Comparison of ENCODE assay signal across 12 mouse cellular contexts in genomic region chr2:165597536-165597935, GRCm38 (mm10). TPM values are rescaled to one million over a fixed set of nuclear protein-coding genes. Genes with fewer than 3 reads are reported as not detected.
DNase-seq lines count a peak whose midpoint lies in the region; ATAC-seq lines count a peak whose summit lies in the region.
"Had no signal": no experiment of that assay in that cellular context is flagged by ENCODE, and none has a peak within 500 bp of the region (broad histone marks: within the 10 kb centered on the region; RNA-seq: fewer than 3 reads in every experiment).

No protein-coding gene starts in this region.

- peak overlapping the region; percentile 3; the same call in 1 of the 2 replicates for H3K4me3 ChIP-seq in forebrain, embryonic 10.5 days
- H3K4me3 ChIP-seq in forebrain, embryonic 15.5 days: no peak overlapping the region
- peak overlapping the region; percentile 81 for H3K4me3 ChIP-seq in embryonic facial prominence, embryonic 10.5 days
- H3K4me3 ChIP-seq in hindbrain, embryonic 16.5 days (ENCODE audit: low read length): no peak overlapping the region
- no peak overlapping the region for H3K4me3 ChIP-seq in neural tube, embryonic 12.5 days
- H3K4me3 ChIP-seq in intestine, embryonic 16.5 days (ENCODE audit: low read length): no peak overlapping the region
- H3K4me3 ChIP-seq: layer of hippocampus, adult 2 months had no signal

- no peaks in the 10 kb centered on the region for H3K36me3 ChIP-seq in forebrain, embryonic 10.5 days (replicated peaks)
- H3K36me3 ChIP-seq in forebrain, embryonic 15.5 days: no peaks in the 10 kb centered on the region
- H3K36me3 ChIP-seq in embryonic facial prominence, embryonic 10.5 days (replicated peaks): no peaks in the 10 kb centered on the region
- no peaks in the 10 kb centered on the region for H3K36me3 ChIP-seq in hindbrain, embryonic 16.5 days (ENCODE audit: control insufficient read depth, insufficient read depth, low read length)
- H3K36me3 ChIP-seq in neural tube, embryonic 12.5 days: no peaks in the 10 kb centered on the region
- no peaks in the 10 kb centered on the region for H3K36me3 ChIP-seq in intestine, embryonic 16.5 days (ENCODE audit: control insufficient read depth, insufficient read depth, low read length)

- H3K27me3 ChIP-seq in forebrain, embryonic 10.5 days (ENCODE audit: poor library complexity, severe bottlenecking): peaks cover 85% of the 10 kb centered on the region
- H3K27me3 ChIP-seq in forebrain, embryonic 15.5 days: peaks cover 26% of the 10 kb centered on the region
- peaks cover 62% of the 10 kb centered on the region for H3K27me3 ChIP-seq in embryonic facial prominence, embryonic 10.5 days (replicated peaks; ENCODE audit: low read depth, poor library complexity, severe bottlenecking)
- peaks cover 2% of the 10 kb centered on the region; the same call in 1 of the 2 replicates for H3K27me3 ChIP-seq in hindbrain, embryonic 16.5 days (replicated peaks; ENCODE audit: control insufficient read depth, insufficient read depth, low read length)
- H3K27me3 ChIP-seq in neural tube, embryonic 12.5 days (replicated peaks): peaks cover 12% of the 10 kb centered on the region
- H3K27me3 ChIP-seq in intestine, embryonic 16.5 days (replicated peaks; ENCODE audit: control insufficient read depth, insufficient read depth, low read length): peaks cover 35% of the 10 kb centered on the region

- peaks cover 6% of the 10 kb centered on the region for H3K9me3 ChIP-seq in forebrain, embryonic 10.5 days
- no peaks in the 10 kb centered on the region for H3K9me3 ChIP-seq in forebrain, embryonic 15.5 days
- H3K9me3 ChIP-seq in embryonic facial prominence, embryonic 10.5 days: peaks cover 4% of the 10 kb centered on the region; the same call in 1 of the 2 replicates
- H3K9me3 ChIP-seq in hindbrain, embryonic 16.5 days (ENCODE audit: control insufficient read depth, low read length): no peaks in the 10 kb centered on the region
- H3K9me3 ChIP-seq in neural tube, embryonic 12.5 days: no peaks in the 10 kb centered on the region
- H3K9me3 ChIP-seq in intestine, embryonic 16.5 days (ENCODE audit: control insufficient read depth, low read length): 0 out of 2 replicates have a peak, but pooled peaks cover 4% of the 10 kb centered on the region

- ATAC-seq in forebrain, embryonic 15.5 days (replicated peaks): no peak
- no peak for ATAC-seq in hindbrain, embryonic 16.5 days
- ATAC-seq in neural tube, embryonic 12.5 days (ENCODE audit: low FRiP score, low read depth): no peak
- no peak for ATAC-seq in intestine, embryonic 16.5 days
- ATAC-seq: liver, postnatal 0 days had no signal

- no peak overlapping the region for H3K4me2 ChIP-seq in forebrain, embryonic 15.5 days (replicated peaks)
- H3K4me2 ChIP-seq in hindbrain, embryonic 16.5 days (ENCODE audit: low read length): no peak overlapping the region
- H3K4me2 ChIP-seq in neural tube, embryonic 12.5 days (replicated peaks): peak overlapping the region; percentile 95
- H3K4me2 ChIP-seq in intestine, embryonic 16.5 days (ENCODE audit: low read depth, low read length): no peak overlapping the region

- H3K27ac ChIP-seq in forebrain, embryonic 10.5 days: peak overlapping the region; percentile 26; the same call in 1 of the 2 replicates
- no peak overlapping the region for H3K27ac ChIP-seq in forebrain, embryonic 15.5 days (replicated peaks)
- H3K27ac ChIP-seq in embryonic facial prominence, embryonic 10.5 days (replicated peaks): peak overlapping the region; percentile 74
- no peak overlapping the region for H3K27ac ChIP-seq in hindbrain, embryonic 16.5 days (ENCODE audit: low read depth, low read length)
- peak overlapping the region; percentile 32; the same call in 1 of the 2 replicates for H3K27ac ChIP-seq in neural tube, embryonic 12.5 days
- H3K27ac ChIP-seq in intestine, embryonic 16.5 days (ENCODE audit: low read length): no peak overlapping the region
- H3K27ac ChIP-seq: layer of hippocampus, adult 2 months had no signal

- 74% methylated on average over 6 of the region's 6 CpGs for WGBS in forebrain, embryonic 10.5 days
- 70% methylated on average over 6 of the region's 6 CpGs for WGBS in forebrain, embryonic 15.5 days
- WGBS in embryonic facial prominence, embryonic 10.5 days: 65% methylated on average over 6 of the region's 6 CpGs
- WGBS in hindbrain, embryonic 16.5 days: 57% methylated on average over 6 of the region's 6 CpGs
- 22% methylated on average over 6 of the region's 6 CpGs for WGBS in neural tube, embryonic 12.5 days
- WGBS in intestine, embryonic 16.5 days: 55% methylated on average over 6 of the region's 6 CpGs

- H3K9ac ChIP-seq in forebrain, embryonic 15.5 days (replicated peaks): no peak overlapping the region
- peak overlapping the region; percentile 42; the same call in 1 of the 2 replicates for H3K9ac ChIP-seq in hindbrain, embryonic 16.5 days (ENCODE audit: low read depth, low read length)
- peak overlapping the region; percentile 29; the same call in 1 of the 2 replicates for H3K9ac ChIP-seq in neural tube, embryonic 12.5 days
- no peak overlapping the region for H3K9ac ChIP-seq in intestine, embryonic 16.5 days (ENCODE audit: low read depth, low read length)
- H3K9ac ChIP-seq: liver, postnatal 0 days had no signal

- H3K4me1 ChIP-seq in forebrain, embryonic 10.5 days: peaks cover 74% of the 10 kb centered on the region
- peaks cover 17% of the 10 kb centered on the region for H3K4me1 ChIP-seq in forebrain, embryonic 15.5 days
- H3K4me1 ChIP-seq in embryonic facial prominence, embryonic 10.5 days: peaks cover 81% of the 10 kb centered on the region
- peaks cover 8% of the 10 kb centered on the region for H3K4me1 ChIP-seq in hindbrain, embryonic 16.5 days (ENCODE audit: control insufficient read depth, insufficient read depth, low read depth, low read length)
- peaks cover 47% of the 10 kb centered on the region for H3K4me1 ChIP-seq in neural tube, embryonic 12.5 days
- H3K4me1 ChIP-seq in intestine, embryonic 16.5 days (ENCODE audit: control insufficient read depth, insufficient read depth, low read length): peaks cover 6% of the 10 kb centered on the region; the same call in 1 of the 2 replicates

- no peak for DNase-seq in forebrain, embryonic 10.5 days (ENCODE audit: extremely low spot score, low spot score)
- peak; percentile 36 for DNase-seq in embryonic facial prominence, embryonic 10.5 days (ENCODE audit: low spot score)
- no peak for DNase-seq in spleen, adult 18-20 months
- no peak for DNase-seq in right cerebral cortex, postnatal 10 days (ENCODE audit: low spot score in 2 of 2)
- DNase-seq: adrenal gland, postnatal 14 days; heart, postnatal 36 days; liver, postnatal 0 days had no signal

RNA-seq across cellular contexts. Expression of gene Eya2, which starts 2.7 kb away (rescaled TPM):
- 18.0 and 24.2 TPM in 2 replicates for polyA plus RNA-seq in forebrain, embryonic 10.5 days (2016; fragmentation: Nextera tagmentation; extraction: Ambion mirVana)
- 2.8 TPM in 2 replicates for polyA plus RNA-seq in forebrain, embryonic 15.5 days (2015; fragmentation: Nextera tagmentation; extraction: Ambion mirVana)
- polyA plus RNA-seq in embryonic facial prominence, embryonic 10.5 days (2016; fragmentation: Nextera tagmentation; extraction: Ambion mirVana): 38.6 and 41.9 TPM in 2 replicates
- 8.1 and 12.1 TPM in 2 replicates for polyA plus RNA-seq in hindbrain, embryonic 16.5 days (2015; fragmentation: Nextera tagmentation; extraction: Ambion mirVana)
- polyA plus RNA-seq in neural tube, embryonic 12.5 days (2016; fragmentation: Nextera tagmentation; extraction: Ambion mirVana): 23.8 and 36.7 TPM in 2 replicates
- 0.33 and 1.2 TPM in 2 replicates for polyA plus RNA-seq in intestine, embryonic 16.5 days (2015; fragmentation: Nextera tagmentation; extraction: Ambion mirVana)

Comparison
In these comparisons a context has a peak if more than half of its experiments do, and no peak if none do; other contexts are left out.
1. H3K27ac ChIP-seq: peak in forebrain, embryonic 10.5 days (single experiment), embryonic facial prominence, embryonic 10.5 days (single experiment) and neural tube, embryonic 12.5 days (single experiment); none in forebrain, embryonic 15.5 days (single experiment), hindbrain, embryonic 16.5 days (single experiment) and intestine, embryonic 16.5 days (single experiment).
2. H3K4me3 ChIP-seq: peak in forebrain, embryonic 10.5 days (single experiment) and embryonic facial prominence, embryonic 10.5 days (single experiment); none in forebrain, embryonic 15.5 days (single experiment), hindbrain, embryonic 16.5 days (single experiment), neural tube, embryonic 12.5 days (single experiment) and intestine, embryonic 16.5 days (single experiment).
3. H3K9ac ChIP-seq: peak in hindbrain, embryonic 16.5 days (single experiment) and neural tube, embryonic 12.5 days (single experiment); none in forebrain, embryonic 15.5 days (single experiment) and intestine, embryonic 16.5 days (single experiment).